Mouse (Mus musculus): ENCODE measurements around the gene B4galt5.

B4galt5 gene

DNA sequence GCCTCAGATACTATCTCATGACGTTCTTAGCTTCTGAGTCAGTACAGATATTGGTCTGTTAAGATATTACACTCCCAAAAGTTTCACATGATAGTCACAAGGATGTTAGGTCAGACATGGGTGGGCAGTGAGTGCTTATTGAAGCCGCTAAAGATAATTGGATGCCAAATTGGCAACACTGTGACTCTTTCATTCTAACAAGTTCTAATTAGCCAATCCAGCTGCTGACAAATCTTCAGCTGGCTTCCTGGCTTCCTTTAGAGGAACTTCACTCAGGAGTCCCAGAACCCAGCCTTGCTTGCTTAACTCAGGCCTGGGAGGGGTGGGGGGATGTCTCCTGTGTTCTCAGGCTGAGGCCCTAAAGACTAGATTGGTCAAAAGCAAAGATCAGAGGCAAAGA lies 9.5 kb upstream of the B4galt5 start:
- DNase-seq (ENCODE audit: low spot score in 2 of 2): no peak

DNA sequence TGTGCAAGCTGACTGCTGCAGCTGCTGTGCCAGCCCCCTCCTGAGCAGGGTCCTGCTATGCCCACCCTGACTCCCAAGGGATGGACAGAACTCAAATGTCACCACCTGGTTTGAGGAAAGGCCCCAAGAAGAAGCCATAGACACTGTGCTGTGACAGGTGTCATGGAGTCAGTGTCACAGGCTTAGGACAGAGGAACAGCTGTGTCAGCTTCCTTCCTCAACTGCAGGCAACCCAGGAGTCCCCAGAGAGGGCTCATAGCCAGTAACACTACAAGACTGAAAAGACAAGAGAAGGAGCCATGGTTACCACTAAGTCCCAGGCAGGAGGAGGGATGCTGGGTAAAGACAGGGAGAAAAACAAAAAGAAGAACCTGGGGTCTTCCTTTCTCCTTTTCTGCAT lies 7.9 kb upstream of the B4galt5 start:
- no peak for DNase-seq (ENCODE audit: low spot score in 2 of 2)

DNA sequence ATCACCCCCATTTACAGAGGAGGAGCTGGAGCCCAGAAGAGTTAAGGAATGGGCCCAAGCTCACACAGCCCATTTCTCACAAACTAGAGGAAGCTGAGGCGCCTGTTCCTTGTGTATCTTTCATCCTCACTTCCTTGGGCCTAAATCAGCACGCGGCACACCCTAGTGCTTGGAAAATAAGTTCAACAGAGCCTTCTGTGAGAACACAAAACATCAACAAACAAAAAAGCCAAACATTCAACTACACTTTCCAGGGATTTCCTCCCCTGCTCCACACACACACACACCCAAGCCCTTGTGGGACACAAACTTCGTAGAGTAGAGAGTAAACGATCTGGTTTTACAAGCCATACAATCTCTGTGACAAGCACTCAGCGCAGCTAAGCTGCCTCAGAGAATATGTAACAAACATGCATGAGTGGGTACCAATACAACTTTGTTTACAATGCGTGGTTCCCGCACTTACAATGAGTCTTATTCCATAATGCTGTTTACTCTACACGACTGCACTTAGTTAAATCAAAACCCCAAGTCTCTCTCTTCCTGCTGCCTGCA lies 5.7 kb upstream of the B4galt5 start:
- no peak for DNase-seq (ENCODE audit: low spot score in 2 of 2)

DNA sequence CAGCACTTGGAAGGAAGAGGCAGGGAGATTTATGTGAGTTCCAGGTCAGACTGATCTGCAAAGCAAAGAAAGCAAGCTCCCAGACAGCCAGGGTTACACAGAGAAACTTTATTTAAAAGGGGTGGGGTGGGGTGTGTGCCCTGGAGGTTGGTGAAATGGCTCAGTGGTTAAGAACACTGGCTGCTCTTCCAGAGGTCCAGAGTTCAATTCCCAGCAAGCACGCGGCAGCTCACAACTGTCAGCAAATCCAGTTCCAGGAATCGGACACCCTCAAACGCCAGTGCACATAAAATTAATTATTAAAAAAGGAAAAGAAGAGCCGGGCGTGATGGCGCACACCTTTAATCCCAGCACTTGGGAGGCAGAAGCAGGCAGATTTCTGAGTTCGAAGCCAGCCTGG lies 5.1 kb upstream of the B4galt5 start:
- no peak for DNase-seq (ENCODE audit: low spot score in 2 of 2)

DNA sequence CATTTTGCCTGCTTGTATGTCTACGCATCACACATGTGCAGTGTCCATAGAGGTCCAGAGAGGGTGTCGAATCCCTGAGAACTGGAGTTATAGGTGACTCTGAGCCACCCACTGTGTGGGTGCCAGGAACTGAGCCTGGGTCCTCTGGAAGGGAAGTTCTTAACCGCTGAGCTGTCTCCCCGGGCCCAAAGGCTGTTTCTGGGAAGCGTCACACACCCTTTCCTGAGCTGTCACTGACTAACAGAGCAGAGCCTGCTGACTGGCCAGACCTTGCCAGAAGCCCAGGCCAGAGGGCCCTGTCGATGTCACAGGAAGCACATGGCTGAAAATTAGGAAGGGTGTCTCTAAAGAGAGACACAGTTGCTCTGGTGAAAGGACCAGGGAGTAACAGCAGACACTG lies 3.5 kb upstream of the B4galt5 start:
- no peak for DNase-seq (ENCODE audit: low spot score in 2 of 2)

DNA sequence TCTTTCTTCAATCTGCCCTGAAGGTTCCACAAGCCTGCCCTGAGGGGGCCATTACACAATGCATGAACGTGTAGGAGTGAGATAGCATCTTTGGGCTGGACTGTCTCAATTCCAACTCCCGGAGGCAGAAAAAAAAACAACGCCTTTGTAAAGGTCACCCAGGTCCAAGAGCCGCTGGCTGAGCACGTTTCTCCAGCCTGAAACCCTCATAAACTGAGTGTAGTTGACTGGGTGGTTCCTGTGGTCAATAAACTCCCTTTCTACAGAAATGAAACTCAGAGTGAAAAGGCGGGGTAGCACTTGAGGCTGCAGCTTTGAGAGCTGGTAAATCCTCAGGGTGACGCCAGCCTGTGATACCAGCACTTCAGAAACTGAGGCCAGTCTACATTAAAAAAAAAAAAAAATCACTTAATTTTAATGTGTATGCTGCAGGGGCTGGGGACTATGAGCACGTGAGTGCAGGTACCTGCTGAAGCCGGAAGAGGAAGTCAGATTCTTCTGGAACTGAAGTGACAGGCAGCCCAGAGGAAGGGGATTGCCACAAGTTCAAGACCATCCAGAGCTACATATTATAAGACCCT lies 2.5 kb upstream of the B4galt5 start:
- no peak for DNase-seq (ENCODE audit: low spot score in 2 of 2)

DNA sequence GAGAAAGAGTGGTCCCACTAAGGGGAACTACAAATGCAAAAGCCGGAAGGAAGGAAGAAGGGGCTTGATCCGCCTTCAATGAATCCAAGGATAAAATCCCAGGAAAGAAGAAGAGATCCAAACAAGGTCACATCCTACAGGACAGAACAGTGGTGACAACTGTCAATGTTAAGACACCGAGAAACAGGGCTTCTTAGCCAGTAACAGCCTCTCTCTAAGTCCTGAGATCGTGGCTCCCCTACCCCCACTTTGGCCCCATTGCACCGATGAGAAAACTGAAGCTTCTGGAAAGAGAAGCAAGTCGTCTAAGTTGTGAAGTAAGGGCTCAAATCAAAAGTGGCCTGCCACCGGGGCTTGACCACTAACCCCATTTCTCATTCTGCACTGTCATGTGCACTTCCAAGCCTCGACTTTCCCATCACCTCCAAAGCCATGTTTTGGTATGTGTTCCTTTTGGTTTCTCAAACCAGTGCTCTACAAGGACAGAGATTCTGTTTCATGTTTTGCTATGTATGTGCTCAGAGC lies 1.2 kb upstream of the B4galt5 start:
- DNase-seq (ENCODE audit: low spot score in 2 of 2): no peak

DNA sequence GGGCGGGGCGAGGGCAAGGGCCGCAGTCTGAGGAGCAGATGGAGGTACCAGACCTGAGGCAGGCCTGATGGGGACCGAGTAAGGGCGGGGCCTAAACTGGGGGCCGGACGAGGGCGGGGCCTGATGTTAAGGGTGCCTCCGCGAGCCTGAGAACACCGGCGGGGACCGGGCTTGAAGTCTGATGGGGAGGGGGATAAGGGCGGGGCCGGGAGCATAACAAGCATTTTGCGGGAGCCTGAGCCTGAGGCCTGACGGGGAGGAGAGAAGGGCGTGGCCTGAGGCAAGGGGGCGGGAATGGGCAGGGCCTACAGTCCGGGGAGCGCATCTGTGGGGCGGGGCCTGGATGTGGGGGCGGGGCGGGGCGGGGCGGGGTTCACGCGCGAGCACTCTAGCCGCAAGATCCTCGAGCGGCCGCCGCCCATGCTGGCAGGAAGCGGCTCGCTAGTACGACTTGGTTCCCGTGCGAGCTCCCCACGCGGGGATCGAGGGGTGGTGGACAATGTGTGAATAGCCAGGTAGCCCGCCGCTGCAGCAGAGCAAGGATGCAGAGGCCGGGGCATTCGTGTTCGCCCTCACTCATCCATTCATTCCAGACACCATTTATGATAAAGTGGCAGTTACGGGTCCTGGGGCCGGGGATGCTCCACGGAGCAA lies 427 bp upstream of the B4galt5 start:
- peak; percentile 83 to 87 for DNase-seq (ENCODE audit: low spot score in 2 of 2)

DNA sequence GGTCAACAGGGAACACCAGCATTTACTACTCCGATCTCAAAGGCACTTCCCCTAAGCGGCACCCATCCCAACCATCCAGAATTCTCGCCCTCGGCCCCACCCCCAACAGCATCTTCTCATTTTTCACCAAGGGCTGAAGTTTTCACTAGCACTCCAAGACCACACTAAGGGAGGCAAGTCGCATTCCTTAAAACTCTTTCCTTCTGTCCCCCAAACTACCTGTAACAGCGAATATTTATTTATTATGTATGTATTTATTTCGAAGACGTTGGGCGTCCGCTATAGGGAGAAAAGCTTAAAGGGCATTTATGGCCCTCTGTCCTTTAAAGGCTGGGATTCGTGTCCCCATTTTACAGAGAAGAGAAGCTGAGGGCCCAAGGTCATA lies 1.0 kb downstream of the B4galt5 start:
- no peak for DNase-seq (ENCODE audit: low spot score in 2 of 2)

DNA sequence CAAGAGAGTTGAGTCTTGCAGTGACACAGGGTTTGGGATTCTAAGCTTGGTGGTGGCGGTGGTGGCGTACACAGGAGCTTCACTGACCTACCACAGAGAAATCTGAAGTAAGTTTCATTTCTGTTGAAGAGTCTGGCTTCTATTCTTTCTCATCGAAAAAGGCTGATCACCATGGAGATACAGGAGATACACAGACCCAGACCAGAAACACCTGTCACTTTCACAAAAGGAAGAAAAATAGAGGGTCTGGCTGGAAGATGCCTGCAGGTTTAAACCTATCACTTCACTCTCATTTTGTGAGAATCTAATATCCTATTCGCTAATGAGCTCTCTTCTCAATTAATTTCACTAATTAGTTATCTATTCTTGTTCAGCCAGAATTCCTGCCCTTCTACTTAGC lies 1.6 kb downstream of the B4galt5 start:
- DNase-seq (ENCODE audit: low spot score in 2 of 2): no peak

DNA sequence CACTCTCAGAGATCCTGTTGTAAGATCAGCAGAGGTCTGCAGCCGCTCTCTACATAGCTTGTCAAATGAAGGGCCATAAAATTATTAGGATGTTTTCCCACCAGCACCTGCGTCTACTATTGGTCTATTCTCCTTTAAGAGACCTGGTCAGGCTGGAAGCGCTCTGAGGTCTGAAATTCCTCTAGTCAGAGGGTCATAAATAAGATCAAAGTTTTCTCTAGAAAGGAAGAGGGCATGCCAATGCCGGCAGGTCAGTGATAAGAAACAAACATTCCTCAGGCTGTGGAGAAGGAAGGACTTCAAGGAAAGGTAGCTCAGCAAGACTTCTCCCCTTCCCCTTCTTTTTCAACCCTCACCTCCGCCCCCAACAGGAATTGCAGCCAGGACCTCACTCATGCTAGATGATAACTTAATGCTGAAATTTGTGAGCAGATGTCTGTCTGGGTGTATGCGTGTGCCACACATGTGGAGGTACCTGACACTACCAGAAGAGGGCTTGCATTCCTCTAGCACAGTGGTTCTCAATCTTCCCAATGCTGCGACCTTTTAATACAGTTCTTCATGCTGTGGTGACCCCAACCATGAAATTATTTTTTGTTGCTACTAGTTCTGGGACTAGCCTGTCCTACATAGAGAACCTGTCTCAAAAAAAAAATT lies 3.3 kb downstream of the B4galt5 start:
- DNase-seq (ENCODE audit: low spot score in 2 of 2): no peak

DNA sequence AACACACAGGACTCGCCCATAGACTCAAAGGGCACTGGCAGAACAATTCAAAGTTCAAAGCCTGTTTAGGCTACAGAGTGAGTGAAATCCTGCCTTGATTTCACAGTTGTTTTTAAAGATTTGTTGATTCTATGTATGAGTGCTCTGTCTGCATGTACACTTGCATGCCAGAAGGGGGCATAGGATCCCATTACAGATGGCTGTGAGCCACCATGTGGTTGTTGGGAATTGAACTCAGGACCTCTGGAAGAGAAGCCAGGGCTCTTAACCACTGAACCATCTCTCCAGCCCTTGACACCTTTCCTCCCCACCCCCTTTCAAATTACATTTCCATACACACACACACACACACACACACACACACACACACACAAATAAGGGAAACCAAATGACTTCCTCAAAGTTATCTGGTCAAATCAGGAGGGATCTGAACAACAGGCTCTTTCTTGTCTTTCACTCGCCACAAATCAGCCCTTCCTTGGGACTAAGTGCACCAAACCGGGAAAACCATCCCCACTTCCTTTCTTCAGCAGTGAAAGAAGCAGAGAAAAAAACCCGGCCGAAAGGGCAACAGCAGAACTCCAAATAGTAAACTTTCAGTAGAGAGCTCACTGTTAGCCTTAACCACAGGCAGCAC lies 4.0 kb downstream of the B4galt5 start:
- DNase-seq (ENCODE audit: low spot score in 2 of 2): no peak

DNA sequence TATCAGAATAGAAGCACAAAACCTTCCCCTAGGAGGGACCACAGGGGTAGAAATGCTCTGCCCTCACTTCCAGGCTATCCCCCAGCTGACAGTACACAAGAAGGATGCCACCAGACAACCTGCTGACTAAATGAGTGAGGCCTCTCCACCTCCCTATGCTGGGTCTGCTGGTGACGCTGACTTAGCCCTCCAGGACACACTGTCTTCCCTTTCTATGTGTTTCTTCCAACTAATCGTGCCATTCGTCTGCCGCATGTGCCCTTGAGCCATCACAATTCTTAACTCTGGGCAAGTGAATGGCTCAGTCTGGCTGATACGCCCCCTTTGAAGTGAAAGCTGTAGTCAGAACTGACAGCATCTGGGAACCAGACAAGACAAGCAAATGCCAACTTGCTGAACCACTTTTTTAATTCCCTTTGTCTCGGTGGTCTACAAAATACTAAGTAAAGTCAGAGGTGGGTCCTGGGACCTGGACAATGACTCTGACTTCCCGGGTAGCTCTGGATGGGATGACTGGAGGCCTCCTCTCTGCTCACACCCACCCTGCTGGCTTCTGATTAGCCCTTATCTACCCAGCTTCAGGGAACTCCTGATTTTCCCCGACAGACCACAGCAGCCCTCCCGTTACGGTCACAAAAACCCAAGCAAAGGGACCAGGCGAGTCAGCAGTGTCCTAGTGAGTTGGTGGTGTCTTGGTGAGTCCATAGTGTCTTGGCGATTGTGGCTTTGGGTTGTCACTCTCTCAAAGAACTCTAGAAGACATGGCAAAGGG lies 5.4 kb downstream of the B4galt5 start:
- DNase-seq (ENCODE audit: low spot score in 2 of 2): no peak

DNA sequence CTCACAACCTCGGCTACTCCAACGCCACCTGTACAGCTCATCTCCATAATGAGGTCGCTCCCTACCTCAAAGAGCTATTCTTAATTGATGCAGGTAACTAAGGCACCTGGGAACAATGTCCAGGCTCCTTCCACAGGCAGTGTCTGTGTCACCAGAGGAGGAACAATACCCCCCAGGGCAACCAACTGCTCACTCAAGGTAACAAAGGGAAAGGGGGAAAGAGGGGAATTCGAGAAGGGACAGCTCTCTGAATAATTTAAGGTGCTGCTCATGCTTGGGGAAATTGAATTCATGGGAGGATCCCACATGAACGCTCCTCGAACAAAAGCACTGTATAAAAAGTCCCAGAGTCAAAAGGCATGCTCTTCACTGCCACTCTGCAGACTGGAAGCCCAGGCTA lies 6.1 kb downstream of the B4galt5 start:
- DNase-seq (ENCODE audit: low spot score in 2 of 2): no peak

DNA sequence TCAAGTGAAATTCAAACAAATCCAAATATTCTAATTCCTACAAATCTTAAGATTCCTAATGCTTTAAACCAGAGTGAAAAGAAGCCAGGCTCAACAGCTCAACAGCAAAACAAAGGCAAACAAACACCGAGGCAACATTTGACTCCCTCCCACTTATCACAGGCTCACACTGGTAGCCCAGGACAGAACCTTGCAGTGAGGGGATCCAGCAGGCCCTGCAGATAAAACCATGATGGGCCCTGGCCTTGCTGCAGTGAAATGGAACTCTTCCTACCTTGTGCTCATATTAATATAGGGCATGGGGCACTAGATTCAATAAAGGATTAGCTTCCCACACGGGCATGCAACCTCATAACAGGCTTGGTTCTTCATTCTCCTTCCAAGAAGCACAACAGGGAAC lies 11.4 kb downstream of the B4galt5 start:
- no peak for DNase-seq (ENCODE audit: low spot score in 2 of 2)

DNA sequence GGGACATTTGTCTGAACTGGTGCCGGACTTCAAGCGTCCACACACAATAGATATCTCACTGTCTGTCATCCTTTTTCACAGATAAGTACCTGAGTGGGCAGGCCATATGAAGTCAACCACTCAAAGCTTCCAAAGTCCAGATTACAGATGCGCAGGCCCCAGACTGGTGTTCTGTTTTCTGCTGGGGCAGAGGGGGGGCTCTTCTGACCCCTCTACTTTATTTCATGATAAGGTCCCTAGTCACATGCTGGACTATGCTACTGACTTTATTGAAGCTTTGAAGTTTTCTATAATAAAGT lies 11.8 kb downstream of the B4galt5 start:
- DNase-seq (ENCODE audit: low spot score in 2 of 2): no peak

DNA sequence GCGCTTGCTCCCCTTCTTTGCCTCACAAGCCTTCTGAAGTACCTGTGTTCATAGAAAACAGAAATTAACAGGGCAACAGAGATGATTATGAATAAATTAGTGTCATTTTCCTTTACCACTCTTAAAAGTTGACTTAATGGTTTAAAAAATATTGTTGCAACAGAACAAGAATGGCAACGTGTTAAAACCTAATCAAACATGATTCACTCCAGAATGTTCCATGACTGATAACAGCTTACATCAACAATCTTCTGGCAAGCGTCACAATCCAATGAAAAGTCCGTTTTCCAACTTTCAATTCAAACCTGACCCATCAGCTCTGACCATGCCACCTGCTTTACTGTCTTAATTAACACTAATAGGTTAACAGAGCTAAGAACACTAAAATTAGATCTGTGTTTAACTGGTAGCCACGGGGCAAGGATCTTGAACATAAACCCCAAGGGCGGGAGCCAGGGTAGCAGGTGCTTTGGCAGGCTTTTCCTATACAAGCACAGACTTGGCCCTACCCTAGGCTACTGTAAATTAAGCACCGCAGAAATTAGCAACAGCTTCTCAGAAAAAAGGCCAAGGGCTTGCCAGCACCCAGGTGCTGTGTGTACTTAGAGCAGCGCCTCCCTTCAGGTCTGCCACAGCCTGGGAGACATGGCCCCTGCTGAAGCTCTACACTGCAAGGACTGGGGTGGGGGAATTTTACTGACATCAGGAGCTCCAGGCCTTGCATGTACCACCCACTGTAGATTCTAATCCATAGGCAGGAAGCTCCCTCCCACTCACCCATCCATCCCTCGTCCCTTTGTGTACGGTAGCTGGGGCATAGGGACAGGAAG lies 12.4 kb downstream of the B4galt5 start:
- DNase-seq (ENCODE audit: low spot score in 2 of 2): no peak

DNA sequence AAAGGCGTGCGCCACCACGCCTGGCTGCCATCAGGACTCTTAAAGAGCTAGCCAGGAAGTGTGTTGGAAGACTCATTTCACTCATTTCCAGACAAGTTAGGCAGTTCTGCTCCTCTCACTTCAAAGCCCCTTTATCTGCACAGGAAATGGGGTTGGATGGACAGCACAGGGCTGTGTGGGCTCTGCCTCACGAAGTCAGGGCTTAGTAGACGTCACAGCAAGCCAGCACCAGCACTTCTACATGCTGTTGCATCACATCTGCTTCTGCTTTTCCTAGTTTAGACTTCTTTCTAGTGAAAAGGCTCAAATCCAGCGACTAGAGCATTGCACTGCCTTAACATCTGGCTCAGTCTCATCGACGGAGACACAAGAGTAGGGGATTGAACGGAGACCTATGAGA lies 13.9 kb downstream of the B4galt5 start:
- DNase-seq (ENCODE audit: low spot score in 2 of 2): no peak

DNA sequence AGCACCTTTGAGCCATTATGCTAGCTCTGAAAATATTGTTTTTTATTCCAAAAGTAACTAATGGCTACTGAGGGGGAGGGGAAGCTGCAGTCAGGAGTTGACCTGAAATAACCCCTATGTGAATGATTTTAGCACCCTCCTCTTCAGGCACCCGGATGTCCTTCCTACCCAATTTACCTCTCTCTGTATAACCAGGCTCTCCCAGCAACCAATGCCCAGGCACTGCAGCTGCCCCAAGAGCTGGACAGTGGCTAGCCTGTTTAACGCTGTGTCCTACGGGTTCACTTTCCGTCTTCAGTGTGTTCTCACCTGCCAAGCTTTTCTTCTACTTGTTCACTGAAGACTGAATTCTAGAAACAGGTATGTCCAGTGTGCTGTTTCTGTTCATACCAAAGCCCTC lies 14.7 kb downstream of the B4galt5 start:
- DNase-seq (ENCODE audit: low spot score in 2 of 2): no peak

DNA sequence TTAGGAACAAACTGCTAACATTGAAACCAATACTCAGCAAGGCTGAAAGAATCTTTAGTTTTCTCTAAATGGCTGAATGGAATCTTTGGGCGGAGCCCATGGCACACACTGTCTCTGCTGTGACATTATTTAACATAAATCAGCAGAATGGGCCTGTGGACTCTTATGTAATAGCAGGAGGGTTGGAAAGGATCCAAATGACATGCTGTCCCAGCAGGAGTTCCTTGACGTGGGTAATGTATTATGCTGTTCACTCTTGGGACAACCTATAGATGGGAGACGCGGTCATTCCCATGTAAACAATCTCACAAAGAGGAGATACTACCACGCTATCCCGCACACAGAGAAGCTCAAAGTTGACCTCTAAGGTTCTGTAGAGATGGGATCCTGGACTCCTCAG lies 15.5 kb downstream of the B4galt5 start:
- DNase-seq (ENCODE audit: low spot score in 2 of 2): no peak

DNA sequence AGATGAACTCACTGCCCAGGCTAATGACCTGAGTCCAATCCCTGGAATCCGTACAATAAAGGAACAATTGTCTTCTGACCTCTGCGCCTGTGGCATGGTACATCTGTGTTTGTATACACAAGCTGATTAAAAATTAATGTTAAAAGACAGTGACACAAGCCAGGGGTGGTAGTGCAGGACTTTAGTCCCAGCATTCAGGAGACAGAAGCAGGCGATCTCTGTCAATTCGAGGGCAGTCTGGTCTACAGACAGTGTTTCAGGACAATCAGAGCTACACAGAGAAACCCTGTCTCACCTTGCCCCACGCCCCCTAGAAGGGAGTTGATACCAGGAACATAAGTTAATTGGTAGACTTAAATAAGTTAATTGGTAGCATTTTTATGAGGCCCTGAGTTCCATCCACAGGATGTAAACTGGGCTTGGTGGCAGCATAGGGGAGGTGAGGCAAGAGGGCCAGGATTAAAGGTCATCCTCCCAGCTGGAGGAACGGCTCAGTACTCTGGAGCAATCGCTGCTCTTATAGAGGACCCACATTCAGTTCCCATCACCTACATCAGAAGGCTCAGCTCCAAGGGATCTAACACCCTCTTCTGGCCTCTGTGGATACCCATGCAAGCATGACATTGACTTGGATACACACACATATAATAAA lies 16.5 kb downstream of the B4galt5 start:
- no peak for DNase-seq (ENCODE audit: low spot score in 2 of 2)

Measured in spleen, postnatal 14 days (tissue).